Mouse (Mus musculus) right cerebral cortex, postnatal 14 days (tissue): ENCODE measurements around the gene Mgat5.

Source experiments
- DNase-seq: peaks from one replicate; pipeline ENCODE4 v3.0.0; 2022

The Mgat5 gene

DNA sequence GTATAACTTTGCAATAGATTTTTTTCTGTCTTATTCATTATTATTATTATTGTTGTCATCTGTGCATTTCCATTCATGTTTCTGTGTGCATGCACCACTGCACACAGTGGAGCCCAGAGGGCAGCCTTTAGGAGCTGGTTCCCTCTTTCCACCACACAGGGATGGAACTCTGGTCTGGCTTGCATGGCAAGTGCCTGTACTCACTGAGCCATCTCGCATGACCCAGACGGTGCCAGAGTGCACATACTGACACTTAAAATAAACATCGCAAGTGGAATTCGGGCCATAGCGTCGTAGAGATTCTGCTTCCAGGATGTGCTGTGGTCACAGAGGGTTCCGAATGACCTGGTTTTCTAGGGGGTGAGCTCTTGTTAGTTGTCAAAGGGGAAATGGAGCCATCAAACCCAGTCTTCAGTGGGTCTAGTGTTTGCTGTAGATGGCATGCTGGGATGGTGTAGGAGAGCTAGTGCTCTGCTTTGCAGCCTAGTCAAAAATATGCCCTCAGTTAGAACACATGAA lies 103.5 kb downstream of the Mgat5 start:
- no peak for DNase-seq

DNA sequence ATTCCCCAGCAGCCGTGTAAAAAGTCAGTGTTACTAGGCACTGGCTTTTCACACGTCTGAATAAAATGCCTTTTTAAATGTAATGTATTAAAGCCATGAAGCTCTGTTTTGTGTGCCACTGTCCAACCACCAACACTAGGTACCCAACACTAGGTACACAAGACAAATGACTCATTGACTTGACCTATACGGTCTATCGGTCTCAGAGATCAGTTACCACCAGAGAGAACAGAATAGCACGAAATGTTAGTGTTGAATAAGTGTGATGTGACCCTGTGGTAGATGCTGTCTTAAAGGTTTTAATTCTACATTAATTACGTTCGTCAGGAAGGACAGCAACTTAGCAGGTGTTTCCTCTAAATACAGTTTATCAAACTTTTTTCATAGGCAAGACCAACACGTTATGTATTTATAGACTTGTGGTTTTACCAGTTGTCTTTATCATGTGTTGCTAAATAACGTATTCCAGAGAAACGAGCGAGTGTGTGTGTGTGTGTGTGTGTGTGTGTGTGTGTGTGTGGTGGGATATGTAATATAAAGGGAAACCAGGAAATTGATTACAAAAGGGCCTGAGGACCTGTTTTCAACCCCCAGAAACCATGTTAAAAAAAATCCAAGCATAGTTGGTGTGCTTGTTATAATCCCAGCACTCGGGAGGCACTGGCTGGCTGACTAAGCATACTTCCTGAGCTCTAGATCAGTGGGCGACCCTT lies 104.3 kb downstream of the Mgat5 start:
- no peak for DNase-seq

DNA sequence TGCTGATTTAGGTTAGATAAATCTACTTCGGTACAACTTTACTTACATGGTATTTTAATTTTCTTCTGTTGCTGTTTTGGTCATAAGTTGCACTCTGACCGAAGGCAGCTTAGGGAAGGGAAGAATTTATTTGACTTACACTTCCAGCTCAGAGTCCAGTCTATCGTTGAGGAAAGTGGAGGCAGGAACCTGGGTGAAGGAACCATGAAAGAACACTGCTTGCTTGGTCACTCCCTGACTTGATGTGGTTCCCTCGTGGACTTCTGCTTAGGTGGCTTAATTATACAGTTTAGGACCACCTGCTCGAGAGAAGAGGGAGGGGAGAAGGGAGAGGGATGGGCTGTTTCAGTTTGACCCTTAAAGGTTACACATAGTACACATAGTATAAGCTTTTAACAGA lies 105.2 kb downstream of the Mgat5 start:
- no peak for DNase-seq

DNA sequence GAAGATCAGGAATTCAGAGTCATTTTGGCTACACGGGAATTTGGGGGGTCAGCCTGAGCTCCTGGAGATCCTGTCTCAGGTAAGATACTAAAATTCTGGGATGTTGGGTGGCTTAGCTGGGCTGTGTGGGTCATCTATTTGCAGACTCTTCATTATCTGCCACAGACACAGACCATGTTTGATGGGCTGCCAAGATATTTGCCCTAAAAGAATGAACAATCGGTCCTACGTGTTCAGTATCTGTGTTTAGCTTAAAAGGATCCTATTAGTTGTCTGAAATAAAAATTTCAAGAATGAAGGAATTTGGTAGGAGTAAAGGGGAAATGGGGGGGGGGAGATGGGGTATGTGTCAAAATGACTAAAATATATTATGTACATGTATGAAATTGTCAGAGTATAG lies 105.9 kb downstream of the Mgat5 start:
- DNase-seq, result no peak

DNA sequence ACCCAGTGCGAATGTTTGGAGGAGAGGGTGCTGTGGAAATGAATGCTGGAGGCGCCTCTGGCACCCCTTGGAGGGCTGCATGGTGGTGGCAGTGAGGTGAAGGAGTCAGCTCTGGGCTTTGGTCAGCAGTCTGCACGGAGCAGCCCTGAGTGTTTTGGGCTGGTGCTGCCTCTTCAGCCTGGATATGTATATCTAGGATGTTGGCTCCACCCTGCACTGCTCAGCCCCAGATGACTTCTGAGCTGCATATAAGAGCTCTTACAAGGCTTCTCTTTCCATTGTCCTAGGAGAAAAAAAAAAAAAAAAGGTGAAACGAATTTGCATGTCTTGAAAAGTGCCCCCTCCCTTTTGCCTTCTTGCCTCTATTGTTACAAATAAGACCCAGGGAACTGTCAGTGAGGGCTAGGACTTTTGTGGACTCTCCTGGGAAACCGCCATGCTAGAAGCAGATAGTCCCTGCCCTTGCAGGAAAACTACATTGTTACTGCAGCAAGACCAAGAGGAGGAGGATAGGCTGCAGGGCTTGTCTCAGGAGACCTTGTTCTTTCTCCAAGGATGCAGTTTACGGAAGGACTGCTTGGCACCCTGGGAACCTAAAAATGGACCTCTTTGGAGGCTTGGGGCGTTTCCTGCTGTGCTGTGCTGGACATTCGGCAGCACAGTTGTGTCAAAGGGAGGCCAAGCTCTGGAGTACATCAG lies 109.0 kb downstream of the Mgat5 start:
- DNase-seq, result no peak

DNA sequence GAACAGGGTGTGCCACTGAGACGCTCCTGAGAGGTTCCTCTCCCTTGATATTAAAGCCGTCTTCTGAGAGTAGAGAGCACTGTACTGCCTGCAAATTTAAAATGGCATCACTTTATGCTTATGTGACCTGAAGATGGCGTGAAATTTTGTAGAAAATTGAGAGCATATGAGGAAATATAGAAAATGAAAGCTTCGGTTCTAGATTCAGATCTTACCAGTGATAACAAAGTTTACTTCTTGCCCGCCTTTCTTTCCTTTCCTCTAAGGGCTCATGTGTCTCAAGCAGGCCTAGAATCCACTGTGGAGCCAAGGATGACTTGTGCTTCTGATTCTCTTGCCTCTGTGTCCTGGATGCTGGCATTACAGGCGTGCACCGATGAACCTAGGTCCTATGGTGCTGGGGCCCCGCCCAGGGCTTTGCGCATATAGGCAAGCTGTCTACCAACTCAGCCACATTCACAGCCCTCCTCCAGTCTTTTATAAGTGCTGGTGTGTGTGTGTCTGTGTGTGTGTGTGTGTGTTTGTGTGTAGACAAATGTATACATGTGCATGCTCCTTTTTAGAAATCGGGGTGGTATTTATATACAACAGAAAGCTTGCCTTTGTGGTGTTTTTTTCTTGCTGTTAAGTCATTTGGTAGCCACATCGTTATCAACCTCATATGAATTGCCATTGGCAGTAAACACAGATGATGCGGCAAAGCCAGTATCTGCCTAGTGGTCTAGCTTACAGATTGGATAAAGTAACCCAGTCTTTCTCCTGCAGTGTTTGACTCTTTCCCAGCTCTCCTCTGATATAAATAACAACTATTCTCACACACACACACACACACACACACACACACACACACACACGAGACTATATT lies 111.2 kb downstream of the Mgat5 start:
- DNase-seq, result no peak

DNA sequence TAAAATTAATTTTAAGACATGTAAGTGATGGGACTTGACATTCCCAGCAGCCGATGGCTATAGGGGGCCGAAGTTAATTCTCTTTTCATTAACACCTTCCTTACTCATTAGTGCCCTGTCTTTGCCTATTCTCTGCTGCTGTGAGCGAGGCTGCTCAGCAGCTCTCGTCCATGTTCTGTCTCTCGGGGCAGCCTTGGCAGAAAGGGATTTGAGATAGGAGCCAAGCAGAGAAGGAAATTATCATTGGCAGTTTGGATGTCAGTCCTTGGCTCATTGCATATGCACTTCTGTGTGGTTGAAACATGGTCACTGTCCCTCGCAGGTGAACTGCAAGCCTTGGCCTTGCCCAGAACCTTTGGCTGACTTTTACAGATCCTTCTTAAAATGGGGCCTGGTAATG lies 111.8 kb downstream of the Mgat5 start:
- no peak for DNase-seq

DNA sequence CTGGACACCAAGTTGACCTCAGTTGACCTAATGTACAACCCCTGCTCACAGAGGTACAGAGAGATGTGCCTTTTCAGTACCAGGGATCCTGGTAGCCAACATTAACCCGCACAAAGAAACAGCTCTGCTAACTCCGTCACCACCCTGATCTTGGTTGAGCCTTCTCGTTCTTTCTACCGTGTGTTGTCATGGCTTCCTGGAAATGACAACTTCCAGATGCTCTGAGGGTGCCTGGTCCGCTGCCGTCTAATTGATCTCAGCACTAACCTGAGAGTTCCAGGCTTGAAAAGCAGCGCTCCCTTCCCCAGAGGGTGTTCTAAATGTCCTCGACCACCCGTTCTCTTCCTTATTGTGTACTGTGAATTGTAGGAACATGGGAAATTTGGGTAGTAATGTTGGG lies 112.7 kb downstream of the Mgat5 start:
- no peak for DNase-seq

DNA sequence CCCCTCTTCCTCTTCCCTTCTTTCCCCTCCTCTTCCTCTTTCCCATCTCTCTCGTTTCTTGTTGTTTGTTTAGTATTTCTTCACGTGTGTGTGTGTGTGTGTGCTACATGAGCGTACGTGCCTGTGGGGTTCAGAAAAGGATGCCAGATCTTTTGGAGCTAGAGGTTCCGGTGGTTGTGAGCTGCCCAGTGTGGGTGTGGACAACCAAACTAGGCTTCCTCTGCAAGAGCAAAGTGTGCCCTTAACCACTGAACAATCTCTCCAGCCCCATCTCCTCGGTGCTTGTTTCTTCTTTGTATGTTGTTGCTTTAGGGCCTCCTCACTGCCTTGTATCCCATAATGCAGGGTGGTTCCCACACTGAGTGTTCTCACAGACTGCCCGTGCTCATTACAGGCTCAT lies 113.7 kb downstream of the Mgat5 start:
- no peak for DNase-seq

DNA sequence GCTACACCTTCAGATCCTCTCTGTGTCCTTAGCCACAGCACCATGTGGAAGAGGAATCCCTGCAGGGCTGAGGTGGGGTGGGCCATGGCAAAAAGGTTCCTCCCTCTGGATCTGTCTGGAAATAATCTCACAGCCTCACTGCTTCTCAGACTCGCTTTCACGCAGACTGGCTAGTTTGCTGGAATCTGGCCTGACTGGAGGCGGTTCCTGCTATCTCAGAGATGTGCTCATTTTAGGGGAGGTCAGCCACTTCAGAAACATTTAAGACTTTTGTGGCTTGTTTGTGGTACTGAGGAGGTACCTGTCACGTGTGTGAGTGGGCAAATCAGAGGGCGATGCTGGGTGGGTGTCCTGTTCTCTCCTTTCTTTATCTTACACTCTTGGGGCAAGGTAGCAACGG lies 115.0 kb downstream of the Mgat5 start:
- no peak for DNase-seq

DNA sequence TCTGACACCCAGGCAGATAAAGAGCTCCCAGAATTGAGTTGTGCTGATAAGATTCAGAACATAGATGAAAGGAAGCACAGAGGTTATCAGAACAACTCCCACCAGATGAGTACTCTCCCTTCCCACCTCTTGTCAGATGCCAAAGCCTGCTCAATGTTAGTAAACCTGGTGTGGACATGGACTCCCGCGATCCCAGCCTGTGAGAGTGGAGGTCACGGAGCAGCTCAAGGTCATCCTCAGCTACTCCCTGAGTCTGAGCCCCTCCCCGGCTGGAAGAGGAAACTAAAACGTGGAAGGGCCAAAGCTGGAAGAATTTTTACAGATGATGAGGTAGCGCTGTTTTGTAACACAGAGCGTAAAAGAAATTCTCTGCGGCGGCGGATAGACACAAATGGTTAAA lies 116.1 kb downstream of the Mgat5 start:
- no peak for DNase-seq

DNA sequence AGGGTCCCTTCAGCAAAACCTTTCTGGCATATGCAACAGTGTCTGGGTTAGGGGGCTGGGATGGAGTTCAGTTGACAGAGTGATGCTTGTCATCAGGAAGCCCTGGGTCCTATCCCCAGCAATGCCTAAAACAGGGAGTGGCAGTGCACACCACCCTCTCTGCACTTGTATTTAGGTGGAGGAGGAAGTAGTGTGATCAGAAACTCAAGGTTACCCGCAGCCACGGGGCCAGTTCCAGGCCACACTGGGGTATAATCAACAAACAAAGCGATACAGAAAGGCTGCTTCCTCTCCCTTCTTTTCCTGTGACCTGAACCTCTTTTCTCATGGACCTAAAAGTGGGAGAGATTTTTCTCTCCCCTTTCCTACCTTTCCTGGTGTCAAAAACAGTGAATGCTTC lies 116.8 kb downstream of the Mgat5 start:
- no peak for DNase-seq

DNA sequence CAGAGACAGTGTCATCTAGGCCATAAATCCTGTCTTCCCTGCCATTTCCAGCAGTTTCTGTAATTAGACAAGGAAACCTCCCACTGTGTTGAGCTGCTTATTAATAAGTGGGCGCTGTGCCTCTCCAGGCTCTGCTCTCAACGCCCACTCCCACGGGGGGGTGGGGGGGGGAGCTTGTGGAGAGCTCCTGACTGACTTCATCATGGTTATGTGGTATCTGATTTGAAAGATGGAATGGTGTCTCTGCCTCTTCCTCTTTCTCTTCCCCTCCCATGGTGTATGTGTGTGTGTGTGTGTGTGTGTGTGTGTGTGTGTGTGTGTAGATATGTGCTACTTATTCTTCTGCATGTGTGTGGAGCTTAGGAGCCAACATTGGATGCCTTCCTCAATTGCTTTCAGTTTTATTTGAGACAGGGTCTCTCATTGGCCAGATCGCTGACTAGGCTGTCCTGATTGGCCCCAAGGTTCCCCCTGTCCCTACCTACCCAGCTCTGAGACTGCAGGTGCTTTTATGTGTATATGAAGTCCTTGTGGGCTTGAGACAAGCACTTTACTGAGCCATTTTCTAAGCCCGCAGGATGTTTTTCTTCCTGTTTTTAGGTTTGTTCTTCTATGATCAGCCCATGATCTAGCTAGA lies 117.5 kb downstream of the Mgat5 start:
- DNase-seq, result no peak

DNA sequence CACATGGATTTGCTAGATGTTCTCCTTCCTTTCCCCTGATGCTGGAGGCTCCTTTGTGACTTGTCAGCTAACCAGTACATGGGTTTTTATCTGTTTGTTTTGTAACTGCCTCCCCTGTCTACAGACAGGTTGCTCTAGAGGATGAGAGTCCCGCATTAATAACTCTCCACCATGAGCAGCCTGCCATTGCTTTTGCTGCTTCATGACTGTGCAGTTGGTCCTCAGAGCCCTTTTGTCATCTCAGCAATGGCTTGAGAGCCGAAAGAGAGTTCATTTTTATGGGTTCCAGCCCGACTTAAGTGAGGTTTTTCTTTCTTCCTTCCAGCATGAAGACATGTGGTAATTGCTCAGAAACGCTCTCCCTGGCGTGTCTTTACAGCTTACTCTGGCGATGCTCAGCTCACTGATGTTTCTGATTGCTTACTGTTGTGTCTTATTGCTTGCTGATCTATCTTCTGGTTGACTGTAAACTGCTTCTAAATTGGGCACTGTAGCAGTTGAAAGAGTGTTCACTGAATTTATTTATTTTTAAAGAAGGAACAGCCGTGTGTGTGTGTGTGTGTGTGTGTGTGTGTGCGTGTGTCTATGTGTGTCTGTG lies 120.9 kb downstream of the Mgat5 start:
- DNase-seq, result no peak

DNA sequence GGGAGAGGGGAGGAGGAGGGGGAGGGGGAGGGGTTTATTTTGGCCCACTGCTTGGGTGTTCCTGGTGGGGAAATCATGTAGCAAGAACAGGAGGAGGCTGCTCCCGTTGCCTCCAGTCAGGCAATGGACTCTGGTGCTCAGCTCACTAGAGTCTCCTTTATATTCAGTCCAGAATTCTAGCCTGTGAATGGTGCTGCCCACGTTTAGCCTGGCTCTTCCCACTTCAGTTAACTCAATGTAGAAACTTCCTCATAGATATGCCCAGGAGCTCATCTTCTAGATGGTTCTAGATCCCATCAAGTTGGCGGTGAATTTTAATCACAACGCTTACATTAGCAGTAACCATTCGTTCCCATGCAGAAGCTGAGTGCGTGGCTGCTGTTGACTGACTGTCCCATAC lies 123.0 kb downstream of the Mgat5 start:
- DNase-seq, result no peak

DNA sequence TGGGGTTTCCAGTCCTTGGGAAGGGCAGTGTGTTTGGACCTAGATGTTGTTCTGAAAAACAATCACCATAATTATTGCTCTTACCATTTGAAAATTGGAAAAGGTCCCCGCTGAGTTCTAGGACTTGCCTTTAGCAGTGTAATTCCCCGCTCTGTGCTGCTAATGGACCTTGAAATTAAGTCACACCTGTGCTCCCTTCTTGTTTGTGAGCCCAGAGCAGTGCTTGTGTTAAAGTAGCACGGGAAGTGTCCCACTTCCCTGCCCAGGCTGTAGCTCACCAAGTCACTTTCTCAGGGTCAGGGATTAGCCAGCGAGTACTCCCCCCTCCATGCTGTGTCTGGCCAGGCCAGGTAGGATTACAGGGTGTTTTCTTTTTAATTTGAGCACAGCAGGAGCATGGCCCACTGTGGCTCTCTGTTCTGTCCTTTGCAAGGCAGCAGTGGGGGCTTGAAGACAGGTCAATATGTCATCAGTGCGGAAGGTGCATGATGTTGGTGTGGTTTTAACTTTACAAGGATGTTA lies 123.6 kb downstream of the Mgat5 start:
- DNase-seq, result no peak

DNA sequence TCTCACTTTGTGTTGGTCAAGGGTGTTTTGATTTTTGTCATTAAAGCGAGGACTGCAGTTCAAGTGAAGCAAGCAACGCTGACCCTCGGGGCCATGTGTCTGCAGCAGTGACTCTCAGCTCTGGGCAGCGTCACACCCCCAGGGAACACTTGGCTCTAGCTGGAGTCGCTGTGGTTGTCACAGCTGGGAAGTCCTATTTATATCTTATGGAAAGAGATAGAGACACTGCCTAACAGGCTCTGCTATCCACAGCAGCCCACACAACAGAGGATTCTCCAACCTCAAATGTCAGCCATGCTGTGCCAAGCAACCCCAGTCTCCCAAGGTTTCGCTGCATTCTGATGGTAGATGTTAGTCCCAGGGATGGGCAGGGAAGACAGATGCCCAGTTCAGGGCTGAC lies 125.0 kb downstream of the Mgat5 start:
- DNase-seq, result no peak

DNA sequence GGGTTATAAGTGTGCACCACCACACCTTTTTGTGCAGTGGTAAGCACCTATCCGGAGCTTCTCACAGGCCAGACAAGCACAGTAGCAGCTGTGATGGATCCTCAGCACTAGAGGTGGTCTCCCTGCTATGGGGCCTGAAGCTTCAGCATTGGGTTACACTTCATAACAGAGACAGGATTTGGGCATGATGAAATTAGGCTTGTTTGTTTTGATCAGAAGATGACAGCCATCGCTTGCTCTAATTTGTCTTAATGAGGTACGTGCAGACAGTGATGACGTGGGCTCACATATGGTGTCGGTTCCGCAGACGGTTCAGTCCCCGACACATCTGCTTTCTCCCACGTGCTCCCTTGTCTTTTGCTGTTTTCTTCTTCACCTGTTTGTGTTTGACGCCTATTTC lies 132.9 kb downstream of the Mgat5 start:
- DNase-seq, result no peak

DNA sequence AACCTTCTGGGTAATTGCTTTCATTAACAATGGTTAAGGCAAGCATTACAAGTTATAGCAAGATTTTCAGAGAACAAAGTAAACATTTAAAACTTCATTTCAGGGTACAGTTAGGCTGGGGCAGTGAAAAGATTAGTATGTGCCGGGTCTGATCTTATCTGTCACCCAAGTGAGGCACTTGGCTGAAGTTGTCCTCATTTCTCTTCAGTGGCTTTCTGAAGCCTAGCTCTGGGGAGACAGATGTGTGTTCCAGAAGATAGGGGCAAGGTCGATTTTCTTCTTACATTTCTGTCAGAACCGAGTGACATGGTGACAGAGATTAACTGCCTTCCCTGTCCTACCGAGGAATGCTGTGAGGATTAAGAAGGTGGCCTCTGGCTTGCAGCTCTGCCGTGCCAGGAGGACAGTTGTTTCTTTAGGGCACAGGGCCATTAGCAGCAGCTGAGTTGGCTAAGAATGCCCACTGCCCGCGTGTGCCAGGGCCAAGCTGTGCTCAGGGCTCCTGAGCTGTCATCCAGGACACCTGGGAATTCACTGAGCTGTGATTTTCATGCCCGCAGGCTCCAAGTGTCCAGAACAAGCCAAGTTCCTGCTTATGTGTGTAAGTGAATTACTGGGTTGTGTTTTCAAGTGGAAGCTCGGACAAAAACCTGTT lies 134.1 kb downstream of the Mgat5 start:
- DNase-seq, result no peak

DNA sequence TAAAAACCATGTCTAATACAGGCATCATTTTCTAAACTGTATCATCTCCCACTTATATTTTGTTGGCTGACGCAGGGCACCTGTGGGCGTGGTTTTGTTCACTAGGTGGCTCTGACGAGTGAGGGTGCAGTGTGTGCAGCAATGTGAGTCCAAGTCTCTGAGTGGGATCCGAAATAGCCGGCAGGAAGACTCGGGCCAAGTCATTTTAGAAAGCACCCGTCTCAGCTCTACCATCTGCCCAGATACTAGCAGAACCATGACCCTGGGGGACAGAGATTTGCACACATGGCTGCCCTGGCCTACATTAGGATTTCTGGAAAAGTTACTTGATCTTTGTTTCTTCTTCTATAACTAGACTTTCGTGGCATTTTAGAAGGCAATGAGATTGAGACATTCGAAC lies 135.5 kb downstream of the Mgat5 start:
- DNase-seq, result no peak

DNA sequence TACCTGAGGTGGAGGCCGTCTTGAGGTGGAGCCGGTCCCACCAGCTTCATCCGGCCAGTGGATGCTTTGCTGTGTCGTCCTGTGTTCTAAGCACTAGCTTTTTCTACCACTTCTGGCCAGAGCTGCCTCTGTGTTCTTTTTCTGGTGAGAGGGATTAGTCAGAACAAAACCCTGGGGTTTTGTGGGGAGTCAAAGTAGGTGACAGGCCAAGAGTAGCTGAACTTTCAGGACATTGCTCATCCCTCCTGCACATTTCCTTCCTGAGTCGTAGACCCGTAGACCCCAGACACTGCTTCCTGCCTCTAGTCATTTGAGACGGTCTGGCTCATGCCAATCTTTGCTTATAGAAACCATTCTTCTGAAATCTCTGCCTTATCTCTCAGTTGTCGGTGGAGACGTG lies 140.1 kb downstream of the Mgat5 start:
- no peak for DNase-seq

DNA sequence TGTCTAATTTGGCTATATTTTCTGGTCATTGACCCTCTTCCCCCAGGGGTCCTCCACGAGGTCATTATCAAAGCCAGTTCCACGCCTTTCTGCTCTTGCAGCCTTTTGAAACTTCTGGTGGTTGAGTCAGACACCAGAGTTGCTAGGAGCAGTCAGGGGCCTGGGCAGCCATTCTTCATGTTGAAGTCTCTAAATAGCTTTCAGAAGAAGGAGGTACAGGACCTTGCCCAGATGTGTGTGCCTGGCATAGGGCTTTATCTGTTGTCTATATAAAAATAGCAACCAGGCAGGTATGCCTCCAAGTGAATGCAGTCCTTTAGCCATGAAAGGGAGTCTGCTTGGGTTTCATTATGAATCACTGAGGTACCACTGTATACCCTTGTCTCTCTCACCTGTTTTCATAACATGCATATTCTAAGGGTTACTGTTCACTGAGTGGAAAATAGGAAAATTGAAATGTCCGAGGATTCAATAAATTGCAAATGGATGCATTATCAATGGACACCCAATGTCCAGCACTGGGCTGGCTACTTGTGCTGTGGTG lies 141.9 kb downstream of the Mgat5 start:
- no peak for DNase-seq
